Mouse (Mus musculus): ENCODE data around the gene Sox12.
"Not testable (repeated sequence)": the region's sequence is repeated elsewhere in the genome, so short reads cannot be mapped to it uniquely, and the experiment has no call there.

Gene Sox12

DNA sequence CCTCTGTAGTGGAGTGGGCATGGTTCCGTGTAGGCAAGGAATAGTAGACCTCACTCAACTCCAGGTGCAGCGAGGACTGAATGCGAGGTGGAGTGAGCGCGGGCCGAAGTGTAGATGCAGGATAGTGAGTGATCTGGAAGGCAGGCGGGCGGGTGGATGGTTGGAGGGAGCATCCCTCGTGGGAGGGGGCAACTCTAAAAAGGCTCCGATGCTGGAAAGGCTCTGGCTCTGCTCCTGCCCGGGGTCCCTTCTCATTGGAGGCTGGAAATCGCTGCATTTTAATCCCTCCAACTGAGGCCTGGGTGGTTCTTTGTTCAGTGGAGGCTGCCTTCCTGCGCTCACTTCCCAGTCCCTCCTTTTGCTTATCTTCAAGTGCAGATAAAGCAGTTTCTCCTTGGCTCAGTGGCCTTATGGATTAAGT is 1.3 kb upstream of the Sox12 start:
- DNase-seq = no peak

DNA sequence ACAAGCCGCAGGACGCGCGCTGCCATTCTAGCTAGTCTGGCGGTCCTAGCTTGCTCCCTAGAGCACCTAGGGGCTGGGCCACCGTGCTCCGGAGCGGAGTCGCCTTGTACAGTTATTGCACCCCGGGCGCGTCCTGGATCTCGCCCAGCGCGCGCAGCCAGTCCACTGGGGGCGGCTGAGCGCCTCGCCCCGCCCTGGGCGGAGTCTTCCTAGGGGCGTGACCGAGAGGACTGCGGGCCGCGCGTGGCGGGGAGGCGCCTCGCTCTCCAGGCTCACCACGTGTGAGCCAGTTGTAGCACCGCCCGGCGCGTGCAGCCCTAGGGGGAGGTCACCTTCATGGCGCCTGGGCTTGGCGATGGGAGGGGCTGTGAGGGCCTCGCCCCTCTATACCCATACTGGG is 828 bp upstream of the Sox12 start:
- peak; percentile 90 for DNase-seq

- peak; percentile 83 for DNase-seq
Observed at GRCm38 (mm10) chr2:152397004-152397589, 766 bp downstream of the Sox12 start.

DNA sequence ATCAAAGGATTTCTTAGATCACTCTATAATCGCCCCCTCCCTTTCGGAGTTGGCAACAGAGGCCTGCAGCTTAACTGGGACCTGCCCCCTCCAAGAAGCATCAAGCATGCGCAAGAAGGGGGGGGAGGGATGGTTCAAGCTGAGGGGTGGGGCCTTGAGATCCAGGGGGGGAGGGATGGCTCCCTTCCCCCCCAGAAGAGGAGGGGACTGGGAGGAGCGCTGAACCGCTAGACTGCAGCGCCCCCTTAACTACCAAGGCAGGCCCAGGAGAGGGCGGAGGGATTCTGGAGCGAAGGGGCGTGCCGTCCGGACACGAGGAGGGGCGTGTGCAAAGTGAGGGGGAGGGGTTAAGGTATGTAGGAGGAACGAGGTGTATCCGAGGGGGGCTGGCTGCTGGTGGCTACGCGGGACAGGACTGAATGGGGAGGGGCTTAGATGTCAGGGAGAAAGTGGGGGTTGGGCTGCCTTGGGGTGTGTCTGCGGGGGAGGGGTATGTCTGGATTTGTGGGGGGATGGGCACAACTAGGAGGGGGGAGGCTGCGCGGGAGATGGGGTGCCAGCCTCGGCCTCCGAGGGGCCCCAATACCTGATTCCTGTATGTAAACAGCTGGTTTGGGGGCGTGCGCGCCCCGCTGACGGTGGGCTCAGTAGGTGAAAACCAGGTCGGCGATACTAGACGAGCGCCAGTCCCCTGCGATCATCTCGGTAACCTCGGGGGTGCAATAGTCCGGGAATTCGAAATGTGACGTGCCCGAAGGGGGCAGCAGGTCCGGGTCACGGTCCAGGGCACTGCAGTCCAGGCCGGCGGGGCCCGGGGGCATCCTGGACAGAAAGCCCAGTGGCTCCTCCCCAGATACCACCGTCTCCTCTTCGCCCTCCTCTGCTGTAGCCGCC is 1.5 kb downstream of the Sox12 start:
- DNase-seq = peak; percentile 85

- DNase-seq = peak; percentile 47
Observed at GRCm38 (mm10) chr2:152395271-152395920, 2.5 kb downstream of the Sox12 start.

GRCm38 (mm10) chr2:152393225-152394017 is 4.4 kb downstream of the Sox12 start:
- peak; percentile 25 for DNase-seq

DNA sequence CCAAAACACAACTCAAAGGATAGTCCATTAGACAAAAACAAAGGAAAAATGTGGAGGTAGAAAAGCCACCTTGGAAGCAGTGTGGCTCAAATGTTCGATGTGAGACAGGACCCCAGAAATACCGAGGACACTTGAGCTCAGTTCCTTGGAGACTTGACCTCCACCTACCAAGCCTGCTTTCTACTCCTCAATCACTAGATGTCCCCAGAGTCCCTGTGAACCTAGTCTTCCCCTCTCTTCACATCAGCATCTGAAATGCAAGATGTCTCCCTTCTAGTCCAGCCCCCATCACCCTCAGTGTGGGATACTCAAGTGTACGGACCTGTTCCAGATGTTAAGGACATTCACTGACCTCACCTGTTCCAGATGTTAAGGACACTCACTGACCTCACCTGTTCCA is 5.1 kb downstream of the Sox12 start:
- DNase-seq = peak; percentile 67

GRCm38 (mm10) chr2:152384191-152384590 is 13.7 kb downstream of the Sox12 start:
- no peak for DNase-seq

DNA sequence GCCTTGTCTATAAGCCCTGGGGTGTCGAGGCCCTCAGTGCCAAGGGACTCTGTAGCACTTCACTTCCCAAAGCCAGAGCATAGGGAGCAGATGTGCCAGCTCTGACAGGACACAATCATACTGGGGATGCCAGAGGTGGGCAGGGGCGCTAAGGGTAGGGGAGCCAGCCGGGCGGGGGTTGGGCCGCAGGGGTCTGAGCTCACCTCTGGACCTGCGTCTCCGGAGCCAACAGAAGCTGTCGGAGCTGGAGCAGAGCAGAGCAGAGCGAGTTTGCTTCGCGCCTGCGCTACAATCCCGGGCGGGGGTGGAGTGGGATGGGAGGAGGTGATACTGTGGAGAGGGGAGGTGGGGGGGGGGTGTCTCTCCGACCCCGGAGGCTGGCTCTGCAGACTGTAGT is 21.5 kb downstream of the Sox12 start, which contains the start of gene Nrsn2:
Nrsn2 (minus strand) TSS at position 294 of the 397 bp plus-strand sequence.
- no peak for DNase-seq

DNA sequence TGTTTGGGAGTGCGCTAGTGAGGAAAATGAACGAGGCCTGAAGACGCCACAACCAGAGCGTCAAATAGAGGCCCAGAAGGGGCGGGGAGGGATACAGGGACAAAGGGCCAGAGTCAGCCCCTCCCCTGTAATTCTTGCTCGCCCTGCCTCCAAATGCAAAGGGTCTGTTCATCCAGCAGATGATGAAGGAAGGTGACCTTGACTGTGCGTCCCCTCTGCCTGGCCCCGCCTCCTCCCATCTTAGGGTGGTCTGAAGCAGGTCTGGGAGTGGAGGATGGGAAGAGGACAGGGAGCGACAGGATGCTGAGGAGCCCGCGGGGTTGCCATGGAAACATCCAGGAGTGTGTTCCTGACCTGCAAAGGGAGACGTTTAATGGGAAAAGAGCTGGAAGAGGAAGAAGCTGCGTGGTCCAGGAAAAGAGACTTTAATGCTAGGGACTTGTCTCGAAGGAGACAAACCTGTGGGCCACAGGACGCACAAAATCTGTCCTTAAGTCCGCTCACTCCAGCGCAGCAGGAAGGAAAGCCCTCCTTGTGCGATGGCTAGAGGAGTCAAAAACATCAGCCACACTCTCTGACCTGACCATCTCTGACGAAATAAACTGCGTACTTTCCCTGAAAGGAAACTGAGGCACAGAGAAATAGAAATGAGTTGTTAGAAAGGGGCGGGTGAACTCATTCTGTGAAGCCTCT is 22.1 kb downstream of the Sox12 start:
- DNase-seq = no peak

DNA sequence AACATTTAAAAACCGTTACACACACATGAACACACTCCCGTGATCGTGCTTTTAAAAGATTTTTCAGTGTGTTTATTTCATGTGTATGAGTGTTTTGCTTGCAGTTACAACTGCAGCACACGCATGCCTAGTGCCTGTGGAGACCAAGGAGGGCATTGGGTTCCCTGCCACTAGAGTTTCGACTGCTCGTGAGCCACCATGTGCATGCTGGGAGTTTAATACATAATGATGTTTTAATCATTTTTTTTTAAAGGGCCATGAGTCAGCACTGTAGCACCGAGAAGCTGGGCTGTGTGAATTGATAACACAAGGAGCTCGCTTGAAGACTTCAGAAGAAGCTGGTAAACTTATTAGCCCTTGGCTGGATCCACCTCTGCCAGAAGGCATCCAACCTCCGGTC is 24.3 kb downstream of the Sox12 start:
- no peak for DNase-seq

- no peak for DNase-seq
Observed at GRCm38 (mm10) chr2:152372661-152373060, 25.2 kb downstream of the Sox12 start.

GRCm38 (mm10) chr2:152372104-152372503 is 25.8 kb downstream of the Sox12 start:
- no peak for DNase-seq

DNA sequence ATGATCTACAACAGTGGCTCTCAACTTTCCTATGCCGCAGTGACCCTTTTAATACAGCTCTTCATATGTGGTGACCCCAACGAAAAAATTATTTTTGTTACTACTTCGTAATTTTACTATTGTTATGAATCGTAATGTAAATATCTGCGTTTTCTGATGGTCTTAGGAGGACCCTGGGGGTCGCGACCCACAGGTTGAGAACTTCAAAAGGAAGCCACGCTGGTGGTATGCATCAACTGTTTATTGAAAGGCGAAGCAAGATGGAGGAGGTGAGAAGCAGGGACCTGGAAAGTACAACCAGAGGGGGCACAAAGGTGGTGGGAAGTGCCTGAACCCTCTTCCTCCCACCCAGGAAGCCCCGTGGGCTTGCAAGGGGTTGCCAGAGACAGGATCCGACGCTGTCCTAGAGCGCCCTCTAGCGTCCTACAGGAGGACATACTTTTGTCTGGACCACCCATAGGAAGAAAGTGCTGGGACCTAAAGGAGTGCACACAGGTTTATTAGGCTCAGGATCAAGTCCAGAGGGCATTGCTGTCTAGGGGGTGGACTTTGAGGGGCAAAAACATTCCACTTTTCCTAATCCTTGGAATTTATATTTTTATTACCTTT is 29.2 kb downstream of the Sox12 start:
- DNase-seq = peak; percentile 26

DNA sequence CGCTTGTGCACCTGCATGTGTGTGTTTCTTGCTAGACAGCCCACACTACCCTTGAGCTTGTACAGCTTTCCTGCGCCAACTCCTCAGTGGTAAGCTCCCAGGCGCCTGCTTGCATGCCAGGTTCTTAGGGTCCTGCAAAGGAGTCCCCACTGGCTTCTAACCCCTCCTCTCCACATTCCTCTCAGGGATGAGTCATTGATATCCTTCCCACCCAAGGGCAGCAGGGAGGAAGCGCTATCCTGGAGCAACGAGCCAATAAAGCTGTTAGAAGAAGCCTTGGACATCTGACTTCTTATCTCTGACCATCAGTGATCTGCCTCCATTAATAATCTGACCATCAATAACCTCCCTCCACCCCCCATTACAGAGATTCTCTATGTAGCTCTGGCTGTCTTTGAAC is 29.9 kb downstream of the Sox12 start:
- DNase-seq = no peak

- DNase-seq = peak; percentile 66
Observed at GRCm38 (mm10) chr2:152363245-152364147, 34.4 kb downstream of the Sox12 start.

DNA sequence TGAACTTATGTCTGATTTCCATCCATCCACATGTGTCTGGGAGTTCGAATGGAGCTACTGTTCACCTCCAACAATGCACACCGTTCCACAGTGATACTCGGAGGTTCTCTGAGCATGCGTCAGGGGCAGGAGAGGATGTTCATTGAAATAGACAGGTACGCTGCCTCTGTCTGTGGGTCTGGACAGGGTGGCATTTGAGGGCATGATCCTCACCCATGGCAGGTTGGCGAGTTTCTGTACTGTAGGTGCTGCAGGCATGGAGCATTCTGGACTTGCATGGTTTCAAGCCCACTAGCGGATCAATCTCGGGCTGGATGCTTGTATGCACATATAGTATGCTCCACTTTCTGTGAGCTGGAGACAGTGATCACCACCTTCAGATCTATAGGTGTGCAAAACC is 36.7 kb downstream of the Sox12 start:
- no peak for DNase-seq

- no peak for DNase-seq
Observed at GRCm38 (mm10) chr2:152360271-152360775, 37.5 kb downstream of the Sox12 start.

DNA sequence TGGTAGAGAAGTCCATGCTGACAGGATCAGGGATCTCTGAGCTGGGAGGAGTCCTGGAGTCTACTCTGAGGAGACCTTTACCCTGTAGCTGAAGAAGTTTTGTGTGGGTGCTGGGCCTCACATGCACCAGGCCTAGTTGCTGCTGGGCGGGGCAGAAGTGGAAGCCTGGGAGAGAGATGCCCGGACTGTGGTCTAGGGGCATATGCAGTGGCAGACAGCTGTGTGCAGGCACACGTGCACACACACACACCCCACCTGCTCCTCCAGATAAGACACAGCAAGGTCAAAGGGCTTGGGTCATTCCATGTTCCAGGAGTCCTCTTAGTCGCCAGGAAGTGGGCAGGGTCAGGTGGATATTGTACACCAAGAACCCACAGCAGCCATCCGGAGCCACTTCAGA is 38.2 kb downstream of the Sox12 start:
- no peak for DNase-seq

DNA sequence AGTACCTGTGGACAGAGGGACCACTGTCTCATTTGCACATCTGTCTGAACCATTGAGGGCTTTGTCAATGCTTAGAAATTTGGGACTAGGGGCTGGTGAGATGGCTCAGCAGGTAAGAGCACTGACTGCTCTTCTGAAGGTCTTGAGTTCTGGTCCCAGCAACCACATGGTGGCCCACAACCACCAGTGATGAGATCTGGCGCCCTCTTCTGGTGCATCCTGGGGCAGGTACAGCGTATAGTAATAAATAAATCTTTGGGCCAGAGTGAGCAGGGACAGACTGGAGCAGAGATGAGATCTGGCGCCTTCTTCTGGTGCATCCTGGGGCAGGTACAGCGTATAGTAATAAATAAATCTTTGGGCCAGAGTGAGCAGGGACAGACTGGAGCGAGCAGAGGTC is 38.9 kb downstream of the Sox12 start:
- DNase-seq = not testable (repeated sequence)

GRCm38 (mm10) chr2:152357254-152357653 is 40.6 kb downstream of the Sox12 start:
- no peak for DNase-seq

Measured in cerebellum, adult 9-11 months (tissue).